Mouse (Mus musculus) lung, postnatal 0 days (tissue): ENCODE data around the gene Bptf. TPM values are rescaled to one million over a fixed set of nuclear protein-coding genes. Genes with fewer than 3 reads are reported as not detected.
A peak's percentile ranks its signal among the peaks of the same experiment; 100 is the strongest.

Source experiments
- ATAC-seq: fragments of 200-750 bp; cut with Nextera tagmentation; 2 replicates; pipeline ENCODE4 v1.8.0; 2017; ENCODE audit warnings: moderate library complexity
- DNase-seq: peaks from one replicate; pipeline ENCODE4 v3.0.0-alpha.2; 2016; ENCODE audit warnings: low spot score
- H3K27ac ChIP-seq: fragments of 300-500 bp; sonication (generic); 2 replicates; pipeline ENCODE4 v1.5.1; 2014; ENCODE audit warnings: antibody characterized with exemption, mild to moderate bottlenecking, low read length, mixed read lengths
- H3K27me3 ChIP-seq: fragments of 300-500 bp; sonication (generic); replicated peaks from 2 replicates; pipeline ENCODE4 v1.6.1; 2014; ENCODE audit warnings: low read length, mixed read lengths; ENCODE audit not compliant: insufficient read depth
- H3K36me3 ChIP-seq: fragments of 300-500 bp; sonication (generic); 2 replicates; pipeline ENCODE4 v1.6.1; 2014; ENCODE audit warnings: low read length, mixed read lengths; ENCODE audit not compliant: insufficient read depth
- H3K4me1 ChIP-seq: fragments of 300-500 bp; sonication (generic); 2 replicates; pipeline ENCODE4 v1.6.1; 2014; ENCODE audit warnings: antibody characterized with exemption, low read depth, low read length, mixed read lengths; ENCODE audit not compliant: insufficient read depth
- H3K4me2 ChIP-seq: fragments of 300-500 bp; sonication (generic); replicated peaks from 2 replicates; pipeline ENCODE4 v1.6.1; 2014; ENCODE audit warnings: low read depth, mild to moderate bottlenecking, low read length, moderate library complexity, mixed read lengths
- H3K4me3 ChIP-seq: fragments of 300-500 bp; sonication (generic); 2 replicates; pipeline ENCODE4 v1.5.1; 2014; ENCODE audit warnings: low read depth, low read length
- H3K9ac ChIP-seq: fragments of 300-500 bp; sonication (generic); replicated peaks from 2 replicates; pipeline ENCODE4 v1.6.1; 2014; ENCODE audit warnings: low read depth, mild to moderate bottlenecking
- H3K9me3 ChIP-seq: fragments of 300-500 bp; sonication (generic); 2 replicates; pipeline ENCODE4 v1.6.1; 2016; ENCODE audit warnings: low read length, mixed read lengths
- CTCF ChIP-seq: IDR thresholded peaks from 2 replicates; pipeline ENCODE4 v1.5.1; 2016; ENCODE audit warnings: antibody characterized with exemption, mild to moderate bottlenecking
- EP300 ChIP-seq: IDR thresholded peaks from 2 replicates; pipeline ENCODE4 v1.6.1; 2016; ENCODE audit warnings: antibody characterized with exemption, mild to moderate bottlenecking, control low read depth
- WGBS: fragments of 180-500 bp; shearing (Covaris S2); extraction: QIAGEN DNeasy Blood & Tissue Kit; methylation state at CpG from one replicate; pipeline ENCODE4 v1.1.7; 2014; 5-methylcytosine and 5-hydroxymethylcytosine counted together
- polyA plus RNA-seq: library from polyadenylated mRNA; unstranded; fragments of >200 nt; fragmentation: Nextera tagmentation; extraction: Ambion mirVana; gene quantifications from 2 replicates; pipeline ENCODE4 v1.2.1, GENCODE M21; 2015

The Bptf gene
- polyA plus RNA-seq, 1 experiment from 2014 or later = 19.8 TPM

- Histone ChIP-seq H3K4me3 (no peak overlapping the region), H3K4me2 (no peak overlapping the region), H3K27me3 (no peaks in the 10 kb centered on the region), H3K27ac (no peak overlapping the region), H3K9me3 (no peaks in the 10 kb centered on the region), H3K36me3 (peaks cover 66% of the 10 kb centered on the region), H3K4me1 (no peaks in the 10 kb centered on the region), H3K9ac (no peak overlapping the region)
- no peak for TF ChIP-seq EP300
- TF ChIP-seq CTCF = no peak
- ATAC-seq = no peak
- WGBS = 96% methylated on average over 6 of the region's 6 CpGs
- DNase-seq = no peak
Observed at GRCm38 (mm10) chr11:107054870-107055269, 77.1 kb downstream of the Bptf start.

DNA sequence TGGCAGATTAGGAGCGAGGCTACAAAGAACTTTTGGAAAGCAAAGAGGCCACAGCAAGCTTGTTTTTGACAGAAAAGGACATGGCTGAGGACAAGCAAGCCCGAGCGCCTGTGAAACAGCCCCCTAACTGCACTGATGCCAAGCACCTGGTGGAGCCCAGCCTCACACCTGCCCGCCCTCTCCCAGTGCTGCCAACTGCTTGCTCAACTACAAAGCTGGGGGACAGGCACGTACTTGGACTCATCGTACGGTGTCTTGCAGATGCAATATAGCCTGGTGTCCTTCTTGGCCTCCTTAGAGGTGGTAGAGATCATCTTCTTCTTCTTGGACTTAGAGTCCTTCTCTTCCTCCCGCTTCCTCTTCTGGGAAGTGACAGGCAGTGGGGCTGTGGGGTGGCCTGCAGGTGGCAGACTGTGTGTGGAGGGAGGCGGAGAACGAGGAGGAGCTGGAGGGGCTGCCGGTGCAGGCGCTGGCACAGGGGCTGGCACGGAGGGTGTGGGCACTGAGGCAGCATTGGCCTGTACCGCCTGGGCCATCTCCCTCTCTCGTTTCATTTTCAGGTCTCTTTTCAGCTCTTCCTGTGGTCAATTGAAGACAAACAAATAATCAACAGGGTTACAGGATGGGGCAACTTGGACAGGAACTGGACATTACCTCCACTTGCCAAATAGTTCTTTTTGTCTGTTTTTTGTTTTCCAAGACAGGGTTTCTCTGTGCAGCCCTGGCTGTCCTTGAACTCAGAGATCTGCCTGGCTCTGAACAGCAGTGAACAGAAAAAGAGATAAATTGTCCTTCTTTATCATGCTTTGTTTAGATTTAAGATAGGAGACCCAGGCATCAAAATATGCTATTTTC is 84.9 kb downstream of the Bptf start:
- TF ChIP-seq CTCF (no peak), EP300 (no peak)
- Histone ChIP-seq H3K27ac (no peak overlapping the region), H3K36me3 (peaks cover 11% of the 10 kb centered on the region), H3K4me1 (no peaks in the 10 kb centered on the region), H3K9me3 (no peaks in the 10 kb centered on the region), H3K27me3 (no peaks in the 10 kb centered on the region), H3K4me2 (no peak overlapping the region), H3K4me3 (no peak overlapping the region), H3K9ac (no peak overlapping the region)
- DNase-seq (no peak), ATAC-seq (no peak)
- WGBS = 87% methylated on average over 15 of the region's 15 CpGs

GRCm38 (mm10) chr11:107045546-107045945 is 86.4 kb downstream of the Bptf start:
- no peaks in the 10 kb centered on the region for H3K9me3 ChIP-seq
- ATAC-seq = no peak
- peaks cover 14% of the 10 kb centered on the region for H3K36me3 ChIP-seq
- TF ChIP-seq EP300 (no peak), CTCF (no peak)
- no peak overlapping the region for H3K4me2 ChIP-seq
- H3K4me3 ChIP-seq = no peak overlapping the region
- no peak for DNase-seq
- no peaks in the 10 kb centered on the region for H3K4me1 ChIP-seq
- no peak overlapping the region for H3K9ac ChIP-seq
- H3K27me3 ChIP-seq = no peaks in the 10 kb centered on the region
- H3K27ac ChIP-seq = no peak overlapping the region
- WGBS = 92% methylated on average over 4 of the region's 4 CpGs

GRCm38 (mm10) chr11:107044321-107044720 is 87.6 kb downstream of the Bptf start:
- ATAC-seq = peak; percentile 49

GRCm38 (mm10) chr11:107043361-107043760 is 88.6 kb downstream of the Bptf start:
- Histone ChIP-seq H3K27ac (no peak overlapping the region), H3K27me3 (no peaks in the 10 kb centered on the region), H3K4me2 (no peak overlapping the region), H3K4me3 (no peak overlapping the region), H3K9me3 (no peaks in the 10 kb centered on the region), H3K4me1 (no peaks in the 10 kb centered on the region), H3K9ac (no peak overlapping the region), H3K36me3 (peaks cover 32% of the 10 kb centered on the region)
- no peak for ATAC-seq
- TF ChIP-seq CTCF (no peak), EP300 (no peak)
- WGBS = 83% methylated on average over 11 of the region's 11 CpGs
- DNase-seq = no peak

More at GRCm38 (mm10) chr11:107044321-107044720, 87.6 kb downstream of the Bptf start:
- no peak overlapping the region for H3K4me2 ChIP-seq
- DNase-seq = peak; percentile 88
- no peak overlapping the region for H3K27ac ChIP-seq
- H3K36me3 ChIP-seq = peaks cover 23% of the 10 kb centered on the region
- H3K4me1 ChIP-seq = no peaks in the 10 kb centered on the region
- no peaks in the 10 kb centered on the region for H3K9me3 ChIP-seq
- TF ChIP-seq EP300 (no peak), CTCF (peak; percentile 88)
- H3K27me3 ChIP-seq = no peaks in the 10 kb centered on the region
- H3K4me3 ChIP-seq = no peak overlapping the region
- H3K9ac ChIP-seq = no peak overlapping the region
- WGBS = 28% methylated on average over 5 of the region's 5 CpGs

DNA sequence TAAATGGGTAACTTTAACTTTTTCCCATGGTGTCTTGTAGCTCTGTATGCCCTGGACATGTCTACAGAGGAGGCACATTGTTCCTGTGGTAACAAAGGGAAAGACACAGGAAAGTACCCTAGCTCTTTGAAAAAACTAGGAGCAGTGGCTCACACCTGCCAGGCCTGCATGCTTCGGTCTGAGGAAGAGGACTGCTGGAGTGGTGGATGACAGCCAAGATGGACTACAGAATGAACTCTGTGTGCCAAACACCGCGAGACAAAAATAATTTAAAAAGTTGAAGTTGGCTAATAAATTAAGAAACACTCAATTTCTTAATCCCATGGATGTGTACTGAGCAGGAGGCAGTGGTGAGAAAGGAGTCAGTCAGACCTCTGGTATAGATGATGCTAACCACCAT is 90.5 kb downstream of the Bptf start:
- Histone ChIP-seq H3K27me3 (no peaks in the 10 kb centered on the region), H3K27ac (no peak overlapping the region), H3K9ac (no peak overlapping the region), H3K4me3 (no peak overlapping the region), H3K9me3 (no peaks in the 10 kb centered on the region), H3K4me1 (no peaks in the 10 kb centered on the region), H3K36me3 (peaks cover 32% of the 10 kb centered on the region), H3K4me2 (no peak overlapping the region)
- WGBS = 85% methylated on average over 3 of the region's 3 CpGs
- no peak for DNase-seq
- no peak for TF ChIP-seq CTCF
- TF ChIP-seq EP300 = no peak
- no peak for ATAC-seq
